Mouse (Mus musculus) kidney, postnatal 36 days (tissue): Measurements from ENCODE around the gene Pltp.
"Not testable (repeated sequence)": the region's sequence is repeated elsewhere in the genome, so short reads cannot be mapped to it uniquely, and the experiment has no call there.

Experiments used
- DNase-seq, 2 experiments: peaks; one replicate each; pipeline ENCODE4 v3.0.0; 2021 to 2022; ENCODE audit warnings: mixed read lengths in 2 of 2

Pltp gene

GRCm38 (mm10) chr2:164804533-164805331 is 52.8 kb downstream of the Pltp start, which contains the start of the genes Acot8 and Zswim3:
TSS of gene Acot8 (minus strand) at chr2:164804882.
TSS of gene Zswim3 (plus strand) at chr2:164805098.
- DNase-seq: peak; percentile 96 to 99

GRCm38 (mm10) chr2:164803921-164804313 is 53.6 kb downstream of the Pltp start:
- no peak for DNase-seq

- DNase-seq: peak; percentile 45 to 48
These were observed 54.1 kb downstream of the Pltp start for GRCm38 (mm10) chr2:164803201-164803920.

DNA sequence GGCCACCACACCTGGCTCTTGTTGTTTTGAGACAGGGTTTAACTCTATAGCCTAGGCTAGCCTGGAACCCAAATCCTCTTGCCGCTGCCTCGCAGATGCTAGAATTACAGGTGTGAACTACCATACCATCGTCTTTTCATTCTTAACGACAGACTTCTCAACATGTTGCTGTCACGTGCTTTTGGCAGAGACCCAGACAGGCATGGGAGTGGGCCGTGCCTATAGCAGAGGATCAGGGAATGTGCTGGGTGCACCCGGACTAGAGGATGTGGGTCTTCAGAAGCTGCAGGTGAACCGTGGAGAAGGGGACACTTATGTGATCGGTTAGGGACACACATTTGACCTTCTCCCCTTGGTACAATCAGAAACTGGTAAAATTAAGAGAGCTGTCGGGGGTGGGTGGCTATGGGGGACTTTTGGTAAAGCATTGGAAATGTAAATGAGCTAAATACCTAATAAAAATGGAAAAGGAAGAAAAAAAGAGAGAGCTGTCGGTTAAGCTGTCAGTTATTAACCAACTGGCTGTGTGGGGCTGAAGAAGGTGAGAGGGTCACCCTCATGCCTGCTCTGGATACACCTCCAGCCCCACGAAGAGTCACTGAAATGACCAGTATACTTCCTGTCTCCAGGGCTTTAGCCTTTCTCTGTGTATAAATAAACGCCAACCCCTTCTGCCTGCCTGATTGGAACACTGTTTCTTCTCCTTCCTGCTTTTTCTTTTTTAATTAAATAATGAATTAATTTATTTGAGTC is 57.1 kb downstream of the Pltp start:
- peak in 1 of 2 experiments; percentile 58 for DNase-seq

GRCm38 (mm10) chr2:164798554-164798953 is 59.0 kb downstream of the Pltp start:
- DNase-seq: not testable (repeated sequence)

GRCm38 (mm10) chr2:164795868-164796267 is 61.6 kb downstream of the Pltp start:
- no peak for DNase-seq

DNA sequence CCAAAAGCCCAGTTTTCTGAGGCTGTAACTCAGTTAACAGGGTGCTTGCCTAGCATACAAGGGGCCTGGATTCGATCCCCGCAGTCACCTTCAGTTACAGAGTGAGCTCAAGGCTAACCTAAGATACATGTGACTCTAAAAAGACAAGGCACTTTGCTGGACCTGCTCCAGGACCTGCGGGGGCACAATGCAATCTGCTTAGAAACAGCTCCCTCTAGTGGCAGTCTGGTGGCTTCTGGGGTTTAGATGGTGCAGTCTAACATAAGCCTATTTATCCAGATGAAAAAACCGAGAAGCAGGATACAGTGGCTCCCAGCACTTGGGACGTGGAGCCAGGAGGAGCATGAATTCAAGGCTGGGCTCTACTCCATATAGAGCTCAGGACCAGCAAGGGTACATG is 63.2 kb downstream of the Pltp start:
- peak; percentile 94 to 95 for DNase-seq

DNA sequence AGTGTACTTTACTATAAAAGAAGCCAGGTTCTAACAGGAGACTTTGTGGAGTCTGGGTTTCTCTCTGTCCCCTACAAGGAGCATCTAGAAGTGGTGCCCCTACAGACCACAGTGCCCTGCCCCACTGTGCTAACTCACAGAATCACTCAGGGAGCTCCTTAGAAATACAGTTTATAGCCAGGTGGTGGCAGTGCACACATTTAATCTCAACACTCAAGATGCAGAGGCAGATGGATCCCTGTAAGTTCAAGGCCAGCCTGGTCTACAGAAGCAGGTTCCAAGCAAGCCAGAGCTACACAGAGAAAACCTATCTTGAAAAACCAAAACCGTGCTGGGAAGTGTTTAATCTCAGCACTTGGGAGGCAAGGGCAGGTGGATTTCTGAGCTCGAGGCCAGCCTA is 63.7 kb downstream of the Pltp start:
- no peak for DNase-seq

GRCm38 (mm10) chr2:164793236-164793635 is 64.3 kb downstream of the Pltp start:
- peak; percentile 63 to 83 for DNase-seq

DNA sequence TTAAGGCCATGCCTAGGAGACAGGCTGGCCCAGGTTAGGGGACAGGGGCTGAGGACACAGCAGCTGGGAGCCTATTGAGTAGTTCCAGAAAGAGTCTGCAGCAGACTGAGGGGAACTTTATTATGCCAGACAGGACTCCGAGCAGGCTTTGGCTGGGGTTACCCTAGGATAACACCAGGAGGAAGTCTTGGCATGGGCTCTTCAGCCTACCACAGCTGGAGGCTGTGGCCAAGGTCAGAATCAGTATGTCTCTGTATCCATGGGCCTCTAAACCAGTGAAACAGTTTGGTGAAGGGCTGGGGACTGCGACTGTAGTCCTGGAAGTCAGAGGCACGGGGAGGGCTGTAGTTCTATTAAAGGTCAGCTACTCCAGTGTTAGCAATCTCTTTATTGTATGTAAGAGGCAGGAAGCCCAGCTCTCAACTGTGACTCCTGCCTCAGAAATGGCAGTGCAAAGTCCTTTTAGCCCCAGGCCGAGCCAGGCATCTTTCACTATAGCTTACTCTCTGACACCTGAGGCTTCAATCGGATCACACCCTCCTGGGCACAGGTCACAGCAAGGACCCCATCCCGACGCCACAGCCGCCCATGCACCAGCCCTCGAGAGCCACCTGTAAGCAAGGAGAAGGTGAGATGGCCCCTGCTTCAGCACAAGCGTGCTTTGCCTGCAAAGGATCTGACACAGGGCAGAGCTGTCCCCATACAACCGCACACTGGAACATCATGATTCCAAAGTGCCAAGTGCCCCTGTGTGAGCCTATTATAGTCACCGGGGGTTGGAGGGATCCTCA is 64.9 kb downstream of the Pltp start:
- DNase-seq: no peak

GRCm38 (mm10) chr2:164791841-164792261 is 65.7 kb downstream of the Pltp start:
- DNase-seq: no peak

- DNase-seq: peak; percentile 44 to 52
These were observed 67.1 kb downstream of the Pltp start for GRCm38 (mm10) chr2:164790451-164790850.
